Mouse (Mus musculus) hindbrain, embryonic 15.5 days (tissue): Measurements from ENCODE around the gene Usp20. TPM values are rescaled to one million over a fixed set of nuclear protein-coding genes. Genes with fewer than 3 reads are reported as not detected.

Source experiments
- ATAC-seq: fragments of 200-750 bp; cut with Nextera tagmentation; 2 replicates; pipeline ENCODE4 v1.8.0; 2017; ENCODE audit warnings: low read depth, moderate number of reproducible peaks, moderate TSS enrichment; ENCODE audit not compliant: low FRiP score
- H3K27ac ChIP-seq: fragments of 300-500 bp; sonication (generic); replicated peaks from 2 replicates; pipeline ENCODE4 v1.5.1; 2015; ENCODE audit warnings: mild to moderate bottlenecking, inconsistent platforms
- H3K27me3 ChIP-seq: fragments of 300-500 bp; sonication (generic); 2 replicates; pipeline ENCODE4 v1.6.1; 2015; ENCODE audit warnings: control low read depth, inconsistent platforms
- H3K36me3 ChIP-seq: fragments of 300-500 bp; sonication (generic); 2 replicates; pipeline ENCODE4 v1.6.1; 2015; ENCODE audit warnings: control low read depth, inconsistent platforms
- H3K4me1 ChIP-seq: fragments of 300-500 bp; sonication (generic); replicated peaks from 2 replicates; pipeline ENCODE4 v1.6.1; 2015; ENCODE audit warnings: control low read depth, inconsistent platforms
- H3K4me2 ChIP-seq: fragments of 300-500 bp; sonication (generic); 2 replicates; pipeline ENCODE4 v1.6.1; 2015; ENCODE audit warnings: moderate library complexity, mild to moderate bottlenecking, inconsistent platforms
- H3K4me3 ChIP-seq: fragments of 300-500 bp; sonication (generic); 2 replicates; pipeline ENCODE4 v1.5.1; 2015; ENCODE audit warnings: mild to moderate bottlenecking, inconsistent platforms
- H3K9ac ChIP-seq: fragments of 300-500 bp; sonication (generic); 2 replicates; pipeline ENCODE4 v1.6.1; 2015; ENCODE audit warnings: inconsistent platforms
- H3K9me3 ChIP-seq: fragments of 300-500 bp; sonication (generic); 2 replicates; pipeline ENCODE4 v1.6.1; 2016; ENCODE audit warnings: control low read depth, inconsistent platforms
- WGBS: fragments of 180-500 bp; shearing (Covaris S2); methylation state at CpG from one replicate; pipeline ENCODE4 v1.1.7; 2015; 5-methylcytosine and 5-hydroxymethylcytosine counted together
- polyA plus RNA-seq: library from polyadenylated mRNA; unstranded; fragments of >200 nt; fragmentation: Nextera tagmentation; extraction: Ambion mirVana; gene quantifications from 2 replicates; pipeline ENCODE4 v1.2.1, GENCODE M21; 2015

Usp20 gene
- polyA plus RNA-seq, 1 experiment from 2014 or later: 50.5 TPM

DNA sequence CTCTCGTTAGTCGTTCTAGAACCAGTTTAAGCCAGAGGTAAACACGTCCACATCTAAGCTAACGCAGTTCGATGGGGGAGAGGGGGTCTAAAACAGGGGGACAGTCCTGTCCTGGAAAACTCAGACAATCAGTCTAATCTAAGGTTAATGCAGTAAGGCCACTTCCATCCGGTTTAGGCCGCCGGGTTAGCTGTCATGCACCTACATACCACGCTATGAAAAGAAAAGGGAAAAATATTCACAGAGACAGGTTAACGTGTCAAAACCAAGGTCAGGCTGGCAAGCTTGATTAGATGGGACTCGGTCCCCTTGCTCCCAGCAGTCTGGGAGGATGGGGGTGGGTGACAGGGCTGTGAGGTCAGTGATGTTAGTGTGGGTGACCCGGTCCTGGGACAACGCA, 71.3 kb downstream of the Usp20 start:
- Histone ChIP-seq H3K36me3 (peaks cover 57% of the 10 kb centered on the region), H3K4me3 (no peak overlapping the region), H3K9me3 (no peaks in the 10 kb centered on the region), H3K4me1 (no peaks in the 10 kb centered on the region), H3K27me3 (no peaks in the 10 kb centered on the region), H3K9ac (no peak overlapping the region), H3K4me2 (no peak overlapping the region), H3K27ac (no peak overlapping the region)
- WGBS: 95% methylated on average over 13 of the region's 13 CpGs
- no peak for ATAC-seq

DNA sequence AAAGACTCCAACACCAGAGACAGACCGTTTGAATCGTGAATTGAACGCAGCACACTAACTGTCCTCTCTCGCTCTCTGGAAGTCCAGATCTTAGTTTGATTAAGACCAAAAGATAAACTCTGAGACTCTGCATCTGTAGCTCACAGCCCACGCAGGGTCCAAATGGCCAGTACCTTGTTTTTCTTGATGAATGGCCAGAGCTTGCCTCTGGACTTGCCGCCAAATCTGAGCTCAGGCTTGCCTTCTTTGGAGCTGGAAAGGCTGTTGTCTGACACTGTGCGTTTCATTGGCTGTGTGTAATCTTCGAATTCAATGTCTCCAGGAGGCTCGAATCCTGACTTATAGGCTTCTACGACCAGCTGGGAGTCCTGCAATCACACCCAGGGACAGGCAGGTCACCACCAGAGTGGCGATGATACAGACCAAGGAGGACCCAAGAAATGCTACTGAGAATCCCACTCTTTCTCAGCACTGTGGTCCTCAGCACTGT, 71.8 kb downstream of the Usp20 start:
- no peak overlapping the region for H3K4me2 ChIP-seq
- no peaks in the 10 kb centered on the region for H3K9me3 ChIP-seq
- H3K9ac ChIP-seq: no peak overlapping the region
- no peak overlapping the region for H3K27ac ChIP-seq
- H3K4me1 ChIP-seq: no peaks in the 10 kb centered on the region
- peaks cover 60% of the 10 kb centered on the region for H3K36me3 ChIP-seq
- ATAC-seq: no peak
- H3K4me3 ChIP-seq: no peak overlapping the region
- WGBS: 94% methylated on average over 11 of the region's 11 CpGs
- no peaks in the 10 kb centered on the region for H3K27me3 ChIP-seq

DNA sequence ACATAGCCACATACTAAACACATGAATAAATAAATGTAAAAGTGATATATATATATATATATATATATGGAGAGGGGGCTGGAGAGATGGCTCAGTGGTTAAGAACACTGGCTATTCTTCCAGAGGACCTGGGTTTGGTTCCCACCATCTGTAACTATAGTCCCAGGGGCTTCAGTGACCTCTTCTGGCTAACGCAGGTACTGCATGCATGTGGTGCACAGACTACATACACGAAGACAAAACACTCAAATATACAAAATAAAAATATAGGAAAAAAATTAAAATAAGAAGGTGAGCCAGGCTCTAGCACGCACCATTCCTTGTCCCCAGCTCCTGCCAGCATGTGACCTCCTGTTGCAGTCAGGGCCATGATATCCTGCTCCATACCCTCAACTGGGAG, 74.0 kb downstream of the Usp20 start:
- H3K4me3 ChIP-seq: no peak overlapping the region
- no peak overlapping the region for H3K4me2 ChIP-seq
- 99% methylated on average over 3 of the region's 3 CpGs for WGBS
- no peaks in the 10 kb centered on the region for H3K9me3 ChIP-seq
- H3K36me3 ChIP-seq: peaks cover 60% of the 10 kb centered on the region
- H3K9ac ChIP-seq: no peak overlapping the region
- H3K27me3 ChIP-seq: no peaks in the 10 kb centered on the region
- ATAC-seq: no peak
- no peak overlapping the region for H3K27ac ChIP-seq
- no peaks in the 10 kb centered on the region for H3K4me1 ChIP-seq

DNA sequence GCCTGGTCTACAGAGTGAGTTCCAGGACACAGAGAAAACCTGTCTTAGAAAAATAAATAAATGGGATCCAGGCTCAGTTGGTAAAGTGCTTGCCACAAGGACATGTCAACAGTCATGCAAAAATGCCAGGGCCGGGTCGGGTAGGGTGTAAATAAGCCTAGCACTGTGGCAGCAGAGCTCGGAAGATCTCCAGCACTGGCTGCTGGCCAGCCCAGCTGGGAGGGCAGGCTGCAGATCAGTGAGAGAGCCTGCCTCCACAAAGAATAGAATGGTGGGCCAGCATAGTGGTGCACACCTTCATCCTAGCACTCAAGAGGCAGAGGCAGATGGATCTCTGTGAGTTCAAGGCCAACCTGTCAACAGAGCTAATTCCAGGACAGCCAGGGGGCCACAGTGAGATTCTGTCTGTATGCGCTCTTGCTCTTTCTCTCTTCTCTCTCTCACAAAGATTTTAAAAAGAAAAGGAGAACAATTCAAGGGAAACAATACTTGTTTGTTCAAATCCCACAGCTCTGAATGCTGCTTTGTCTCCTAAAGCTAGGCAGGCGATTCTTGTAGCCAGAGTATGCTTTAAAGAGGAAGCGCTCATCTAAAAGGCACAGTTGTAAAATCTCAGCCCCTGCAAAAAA, 75.6 kb downstream of the Usp20 start:
- H3K9me3 ChIP-seq: no peaks in the 10 kb centered on the region
- WGBS: 48% methylated on average over 6 of the region's 6 CpGs
- H3K4me3 ChIP-seq: no peak overlapping the region
- H3K4me2 ChIP-seq: no peak overlapping the region
- H3K27ac ChIP-seq: no peak overlapping the region
- H3K27me3 ChIP-seq: no peaks in the 10 kb centered on the region
- H3K9ac ChIP-seq: no peak overlapping the region
- no peaks in the 10 kb centered on the region for H3K4me1 ChIP-seq
- peaks cover 52% of the 10 kb centered on the region for H3K36me3 ChIP-seq
- ATAC-seq: no peak

DNA sequence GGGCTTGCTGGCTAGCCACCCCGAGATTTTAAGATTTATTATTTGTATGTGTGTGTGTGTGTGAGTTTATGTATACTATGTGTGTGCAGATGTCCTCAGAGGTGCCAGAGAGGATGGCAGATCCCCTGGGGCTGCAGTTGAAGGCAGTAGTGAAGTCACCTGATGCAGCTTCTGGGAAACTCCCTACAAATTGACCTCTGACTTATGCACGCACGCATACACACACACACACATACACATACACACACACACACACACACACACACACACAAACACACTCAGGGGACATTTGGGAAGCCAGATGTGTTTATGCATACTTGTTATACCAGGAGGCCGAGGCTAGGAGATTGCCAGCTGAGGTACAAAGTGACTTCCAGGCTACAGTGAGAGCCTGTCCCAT, 76.4 kb downstream of the Usp20 start:
- WGBS: 89% methylated on average over 4 of the region's 4 CpGs
- no peak overlapping the region for H3K4me2 ChIP-seq
- H3K4me1 ChIP-seq: no peaks in the 10 kb centered on the region
- peaks cover 46% of the 10 kb centered on the region for H3K36me3 ChIP-seq
- H3K4me3 ChIP-seq: no peak overlapping the region
- H3K9ac ChIP-seq: no peak overlapping the region
- no peak for ATAC-seq
- H3K9me3 ChIP-seq: no peaks in the 10 kb centered on the region
- H3K27ac ChIP-seq: no peak overlapping the region
- H3K27me3 ChIP-seq: no peaks in the 10 kb centered on the region

DNA sequence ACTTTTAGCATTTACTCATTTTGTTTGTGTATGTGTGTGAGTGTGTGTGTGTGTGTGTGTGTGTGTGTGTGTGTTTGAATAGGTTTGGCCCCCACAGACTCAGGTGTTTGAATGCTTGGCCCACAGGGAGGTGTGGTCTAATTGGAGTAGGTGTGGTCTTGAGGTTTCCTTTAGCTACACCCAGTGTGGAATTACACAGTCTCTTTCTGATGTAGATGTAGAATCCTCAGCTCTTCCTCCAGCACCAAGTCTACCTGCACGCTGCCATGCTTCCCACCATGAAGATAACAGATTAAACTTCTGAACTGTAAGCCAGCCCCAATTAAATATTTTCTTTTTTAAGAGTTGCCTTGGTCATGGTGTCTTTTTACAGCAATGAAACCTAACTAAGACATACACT, 78.2 kb downstream of the Usp20 start:
- H3K27ac ChIP-seq: no peak overlapping the region
- 94% methylated on average over 1 of the region's 1 CpGs for WGBS
- no peak for ATAC-seq
- H3K9me3 ChIP-seq: no peaks in the 10 kb centered on the region
- no peak overlapping the region for H3K4me2 ChIP-seq
- peaks cover 31% of the 10 kb centered on the region for H3K36me3 ChIP-seq
- no peaks in the 10 kb centered on the region for H3K4me1 ChIP-seq
- H3K27me3 ChIP-seq: no peaks in the 10 kb centered on the region
- no peak overlapping the region for H3K9ac ChIP-seq
- no peak overlapping the region for H3K4me3 ChIP-seq

DNA sequence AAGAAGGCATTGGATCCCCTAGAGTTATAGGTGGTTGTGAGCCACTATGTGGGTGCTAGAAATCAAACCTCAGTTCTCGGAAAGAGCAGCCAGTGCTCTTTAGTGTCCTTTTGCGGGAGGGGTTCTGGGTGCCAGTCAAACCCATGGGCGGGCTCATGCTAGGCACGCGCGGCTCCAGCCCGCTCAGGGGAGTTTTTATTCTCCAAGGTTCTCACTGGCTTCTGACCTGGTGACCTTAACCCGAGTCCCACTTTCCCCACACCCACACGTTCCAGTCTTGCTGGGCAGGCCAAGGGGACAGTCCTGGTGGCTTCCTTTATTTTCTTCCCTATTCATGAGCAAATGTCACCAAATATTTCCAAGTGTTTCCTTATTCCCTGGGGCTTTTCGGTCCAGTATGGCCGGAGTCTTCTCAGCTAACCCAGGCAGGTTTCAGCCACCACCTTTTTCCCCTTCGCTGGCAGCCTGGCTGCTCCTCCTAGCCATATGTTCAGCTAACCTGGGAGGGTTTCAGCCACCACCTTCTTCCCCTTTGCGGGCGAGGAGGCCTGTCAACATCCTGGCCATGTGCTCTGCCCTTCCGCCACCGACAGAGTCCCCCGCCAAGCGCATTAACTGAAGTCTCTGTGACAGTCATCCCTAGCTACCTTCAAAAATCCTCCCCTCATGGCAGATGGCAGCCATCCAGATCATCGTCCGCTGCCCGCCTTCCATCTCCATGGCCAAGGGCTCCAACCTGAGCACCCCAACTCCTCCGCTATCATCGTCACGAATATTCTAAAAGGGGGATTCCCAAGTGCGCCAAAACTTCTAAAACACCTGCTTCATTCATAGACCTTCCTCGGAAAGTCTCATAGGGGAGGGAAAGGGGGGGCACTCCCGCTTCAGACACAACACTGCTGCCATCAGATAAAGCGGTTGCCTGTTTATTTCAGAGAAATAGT, 79.0 kb downstream of the Usp20 start:
- H3K4me1 ChIP-seq: no peaks in the 10 kb centered on the region
- 83% methylated on average over 28 of the region's 28 CpGs for WGBS
- H3K4me2 ChIP-seq: no peak overlapping the region
- no peak for ATAC-seq
- no peak overlapping the region for H3K9ac ChIP-seq
- H3K27me3 ChIP-seq: no peaks in the 10 kb centered on the region
- H3K9me3 ChIP-seq: no peaks in the 10 kb centered on the region
- no peak overlapping the region for H3K4me3 ChIP-seq
- no peak overlapping the region for H3K27ac ChIP-seq
- peaks cover 23% of the 10 kb centered on the region for H3K36me3 ChIP-seq

DNA sequence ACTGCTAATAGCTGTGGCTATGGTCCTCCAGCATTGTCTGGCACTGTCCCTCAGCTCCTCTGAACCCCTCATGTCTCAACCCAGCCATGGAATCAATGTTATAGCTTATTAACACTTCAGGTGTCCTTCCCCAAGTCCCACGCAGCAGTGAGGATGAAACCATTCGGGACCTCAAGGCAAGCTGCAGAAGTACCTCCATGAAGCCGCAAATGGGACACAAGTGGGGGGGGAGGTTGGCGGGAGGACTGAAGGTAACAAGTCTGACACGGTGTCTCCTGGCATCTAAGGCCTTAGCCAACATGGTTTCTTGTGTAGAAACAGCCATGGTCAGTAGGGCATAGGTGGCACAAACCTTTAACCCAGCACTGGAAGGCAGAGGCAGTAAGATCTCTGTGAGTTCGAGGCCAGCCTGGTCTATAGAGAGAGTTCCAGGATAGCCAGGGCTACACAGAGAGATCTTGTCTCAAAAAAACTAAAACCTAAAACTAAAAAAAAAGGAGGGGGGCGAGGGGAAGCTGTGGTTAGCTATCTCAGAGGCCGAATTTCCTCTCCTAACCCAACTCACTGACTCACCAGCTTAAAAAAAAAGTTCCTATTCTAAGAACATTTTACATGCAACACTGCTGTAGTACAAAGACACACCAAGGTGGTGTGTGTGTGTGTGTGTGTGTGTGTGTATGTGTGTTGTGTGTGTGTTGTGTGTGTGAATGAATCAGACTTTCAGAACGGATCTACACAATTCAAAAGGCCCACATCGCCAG, 80.0 kb downstream of the Usp20 start:
- Histone ChIP-seq H3K9me3 (no peaks in the 10 kb centered on the region), H3K27ac (no peak overlapping the region), H3K4me1 (peaks cover 7% of the 10 kb centered on the region), H3K4me3 (no peak overlapping the region), H3K9ac (no peak overlapping the region), H3K4me2 (no peak overlapping the region), H3K36me3 (peaks cover 14% of the 10 kb centered on the region; the same call in 1 of the 2 replicates), H3K27me3 (no peaks in the 10 kb centered on the region)
- 94% methylated on average over 10 of the region's 10 CpGs for WGBS
- no peak for ATAC-seq

DNA sequence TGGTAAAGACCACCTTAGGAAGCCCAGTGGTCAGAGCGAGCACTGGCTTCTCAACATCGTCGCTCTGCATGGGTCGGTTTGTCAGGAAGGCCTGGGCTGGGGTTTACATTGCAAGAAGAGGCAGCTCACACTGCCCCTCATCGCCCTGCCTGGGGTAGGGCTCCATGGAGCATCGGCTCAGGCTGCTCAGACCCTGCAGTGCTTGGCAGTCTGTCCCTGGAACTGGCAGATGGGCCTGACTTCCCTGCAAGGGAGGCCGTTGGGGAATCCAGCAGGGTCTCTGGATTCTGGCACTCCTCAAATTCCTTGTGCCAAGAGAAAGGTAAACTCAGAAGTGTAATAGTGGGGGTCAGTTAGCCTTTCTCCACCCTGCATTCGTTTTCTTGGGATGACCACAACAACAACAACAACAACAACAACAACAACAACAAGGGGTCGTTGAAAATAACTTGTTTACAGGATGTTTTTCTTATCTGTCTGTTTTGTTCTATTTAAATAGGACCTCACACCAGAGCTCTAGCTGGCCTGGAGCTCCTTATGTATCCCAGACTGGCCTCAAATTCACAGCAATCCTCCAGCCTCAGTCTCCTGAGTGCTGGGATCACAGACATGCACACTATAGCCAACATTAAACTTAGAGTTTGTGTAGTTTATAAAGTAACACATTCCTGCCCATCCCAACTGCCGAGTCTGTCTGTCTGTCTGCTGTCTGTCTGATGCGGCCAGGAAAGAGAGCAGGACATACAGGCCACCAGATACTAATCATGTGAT, 84.1 kb downstream of the Usp20 start:
- 66% methylated on average over 11 of the region's 11 CpGs for WGBS
- Histone ChIP-seq H3K4me3 (no peak overlapping the region), H3K27me3 (no peaks in the 10 kb centered on the region), H3K9me3 (no peaks in the 10 kb centered on the region), H3K9ac (no peak overlapping the region), H3K36me3 (0 out of 2 replicates have a peak, but pooled peaks cover 5% of the 10 kb centered on the region), H3K4me2 (no peak overlapping the region), H3K4me1 (peaks cover 14% of the 10 kb centered on the region), H3K27ac (peak overlapping the region; percentile 69)
- no peak for ATAC-seq

DNA sequence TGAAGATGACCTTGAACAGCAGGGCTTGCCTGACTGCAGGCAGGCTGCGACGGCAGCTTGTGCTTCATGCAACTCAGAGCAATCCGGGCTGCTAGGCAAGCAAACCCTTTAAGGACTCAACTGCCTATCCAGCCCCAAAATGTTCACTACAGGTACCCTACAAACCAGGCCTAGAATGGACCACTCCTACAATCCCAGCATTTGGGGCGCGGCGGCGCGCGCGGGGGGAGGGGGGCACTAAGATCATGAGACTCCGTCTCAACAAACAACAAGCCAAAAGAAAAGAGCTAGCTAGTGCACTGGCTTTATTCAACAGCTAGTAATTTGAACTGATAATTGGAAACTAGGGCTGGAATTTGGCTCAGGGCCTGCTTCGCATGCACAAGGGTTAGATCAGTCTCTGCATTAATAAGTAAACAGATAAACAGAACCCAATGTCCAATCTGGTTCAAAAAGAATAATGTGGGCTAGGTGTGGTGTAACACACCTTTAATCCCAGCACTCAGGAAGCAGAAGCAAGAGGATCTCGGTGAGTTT, 85.0 kb downstream of the Usp20 start:
- ATAC-seq: no peak
- Histone ChIP-seq H3K9ac (no peak overlapping the region), H3K4me1 (peaks cover 14% of the 10 kb centered on the region), H3K27me3 (no peaks in the 10 kb centered on the region), H3K9me3 (no peaks in the 10 kb centered on the region), H3K4me2 (no peak overlapping the region), H3K27ac (peak overlapping the region; percentile 78), H3K4me3 (no peak overlapping the region), H3K36me3 (0 out of 2 replicates have a peak, but pooled peaks cover under 1% of the 10 kb centered on the region)
- WGBS: 76% methylated on average over 13 of the region's 13 CpGs

DNA sequence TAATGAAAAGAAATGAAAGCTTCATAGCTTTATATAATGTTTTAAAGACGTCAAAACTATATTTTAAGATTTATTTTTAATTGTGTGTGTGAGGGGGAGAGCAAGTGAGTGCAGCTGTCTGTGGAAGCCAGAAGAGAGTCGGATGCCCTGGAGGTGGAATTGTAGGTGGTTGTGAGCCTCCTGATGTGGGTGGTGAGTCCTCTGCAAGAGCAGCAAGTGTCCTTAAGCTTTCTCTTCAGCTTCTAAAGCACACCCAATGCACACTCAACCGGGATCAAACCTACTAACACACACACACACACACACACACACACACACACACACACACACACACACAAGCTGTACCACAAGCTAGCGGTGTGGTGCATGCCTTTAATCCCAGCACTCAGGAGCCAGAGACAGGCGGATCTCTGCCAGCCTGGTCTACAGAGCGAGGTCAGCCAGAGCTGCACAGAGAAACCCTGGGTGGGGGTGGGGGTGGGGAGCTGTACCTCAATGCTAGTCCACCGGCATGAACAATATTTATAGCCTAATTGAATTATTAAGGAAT, 85.7 kb downstream of the Usp20 start:
- peak; percentile 52; the same call in 1 of the 2 replicates for ATAC-seq
- Histone ChIP-seq H3K36me3 (peaks cover 4% of the 10 kb centered on the region; the same call in 1 of the 2 replicates), H3K9me3 (no peaks in the 10 kb centered on the region), H3K4me3 (no peak overlapping the region), H3K4me1 (peaks cover 14% of the 10 kb centered on the region), H3K9ac (no peak overlapping the region), H3K27ac (peak overlapping the region; percentile 78), H3K27me3 (no peaks in the 10 kb centered on the region), H3K4me2 (no peak overlapping the region)
- 45% methylated on average over 7 of the region's 7 CpGs for WGBS
